Mouse (Mus musculus): Measurements from ENCODE around the gene Ropn1.
"Not testable (repeated sequence)": the region's sequence is repeated elsewhere in the genome, so short reads cannot be mapped to it uniquely, and the experiment has no call there.

The Ropn1 gene

GRCm38 (mm10) chr16:34649621-34650020 is at the start of gene Ropn1:
Ropn1 (plus strand) TSS chr16:34649921.
- in situ Hi-C loops (cut with MboI) = no loop called here

GRCm38 (mm10) chr16:34601954-34602353 is 47.8 kb upstream of the Ropn1 start:
- in situ Hi-C loops (cut with MboI) = no loop called here

- in situ Hi-C loops (cut with MboI) = no loop called here
Observed at GRCm38 (mm10) chr16:34603076-34603475, 46.6 kb upstream of the Ropn1 start.

GRCm38 (mm10) chr16:34603854-34604253 is 45.9 kb upstream of the Ropn1 start:
- in situ Hi-C loops (cut with MboI) = no loop called here

- in situ Hi-C loops (cut with MboI) = no loop called here
Observed at GRCm38 (mm10) chr16:34605679-34606078, 44.0 kb upstream of the Ropn1 start.

GRCm38 (mm10) chr16:34610137-34610536 is 39.6 kb upstream of the Ropn1 start:
- in situ Hi-C loops (cut with MboI) = no loop called here

- in situ Hi-C loops (cut with MboI) = no loop called here
Observed at GRCm38 (mm10) chr16:34614021-34614420, 35.7 kb upstream of the Ropn1 start.

- in situ Hi-C loops (cut with MboI) = no loop called here
Observed at GRCm38 (mm10) chr16:34627591-34627990, 22.1 kb upstream of the Ropn1 start.

- in situ Hi-C loops (cut with MboI) = no loop called here
Observed at GRCm38 (mm10) chr16:34628397-34628796, 21.3 kb upstream of the Ropn1 start.

- in situ Hi-C loops (cut with MboI) = no loop called here
Observed at GRCm38 (mm10) chr16:34635557-34635956, 14.2 kb upstream of the Ropn1 start.

- in situ Hi-C loops (cut with MboI) = no loop called here
Observed at GRCm38 (mm10) chr16:34643511-34644259, 6.0 kb upstream of the Ropn1 start.

- in situ Hi-C loops (cut with MboI) = no loop called here
Observed at GRCm38 (mm10) chr16:34653023-34653422, 3.3 kb downstream of the Ropn1 start.

- in situ Hi-C loops (cut with MboI) = not testable (repeated sequence)
Observed at GRCm38 (mm10) chr16:34657566-34657965, 7.8 kb downstream of the Ropn1 start.

- in situ Hi-C loops (cut with MboI) = no loop called here
Observed at GRCm38 (mm10) chr16:34657983-34658382, 8.3 kb downstream of the Ropn1 start.

GRCm38 (mm10) chr16:34658388-34658787 is 8.7 kb downstream of the Ropn1 start:
- in situ Hi-C loops (cut with MboI) = no loop called here

- in situ Hi-C loops (cut with MboI) = no loop called here
Observed at GRCm38 (mm10) chr16:34664553-34664952, 14.8 kb downstream of the Ropn1 start.

GRCm38 (mm10) chr16:34667031-34667726 is 17.5 kb downstream of the Ropn1 start:
- in situ Hi-C loops (cut with MboI) = no loop called here

GRCm38 (mm10) chr16:34668341-34668740 is 18.6 kb downstream of the Ropn1 start:
- in situ Hi-C loops (cut with MboI) = no loop called here

- in situ Hi-C loops (cut with MboI) = no loop called here
Observed at GRCm38 (mm10) chr16:34671966-34672365, 22.2 kb downstream of the Ropn1 start.

- in situ Hi-C loops (cut with MboI) = no loop called here
Observed at GRCm38 (mm10) chr16:34672822-34673221, 23.1 kb downstream of the Ropn1 start.

GRCm38 (mm10) chr16:34674365-34674764 is 24.6 kb downstream of the Ropn1 start:
- in situ Hi-C loops (cut with MboI) = no loop called here

- in situ Hi-C loops (cut with MboI) = no loop called here
Observed at GRCm38 (mm10) chr16:34681823-34682222, 32.1 kb downstream of the Ropn1 start.

GRCm38 (mm10) chr16:34689879-34690278 is 40.2 kb downstream of the Ropn1 start:
- in situ Hi-C loops (cut with MboI) = no loop called here

All from mature B cell (primary cell).